Mouse (Mus musculus) hindbrain, embryonic 16.5 days (tissue): Measurements from ENCODE around the gene Olfr910. TPM values are rescaled to one million over a fixed set of nuclear protein-coding genes. Genes with fewer than 3 reads are reported as not detected.

Experiments
- ATAC-seq: fragments of 200-750 bp; cut with Nextera tagmentation; 2 replicates; pipeline ENCODE4 v1.8.0; 2017; ENCODE audit warnings: moderate TSS enrichment, moderate library complexity
- H3K27ac ChIP-seq: fragments of 300-500 bp; sonication (generic); 2 replicates; pipeline ENCODE4 v1.5.1; 2014; ENCODE audit warnings: low read depth, mild to moderate bottlenecking, control low read depth, low read length, moderate library complexity
- H3K27me3 ChIP-seq: fragments of 300-500 bp; sonication (generic); replicated peaks from 2 replicates; pipeline ENCODE4 v1.6.1; 2014; ENCODE audit warnings: low read length; ENCODE audit not compliant: control insufficient read depth, insufficient read depth
- H3K36me3 ChIP-seq: fragments of 300-500 bp; sonication (generic); 2 replicates; pipeline ENCODE4 v1.6.1; 2014; ENCODE audit warnings: mild to moderate bottlenecking, low read length, moderate library complexity, mixed read lengths; ENCODE audit not compliant: control insufficient read depth, insufficient read depth
- H3K4me1 ChIP-seq: fragments of 300-500 bp; sonication (generic); 2 replicates; pipeline ENCODE4 v1.6.1; 2014; ENCODE audit warnings: low read depth, low read length; ENCODE audit not compliant: control insufficient read depth, insufficient read depth
- H3K4me2 ChIP-seq: fragments of 300-500 bp; sonication (generic); 2 replicates; pipeline ENCODE4 v1.6.1; 2014; ENCODE audit warnings: mild to moderate bottlenecking, low read length, control low read depth, moderate library complexity
- H3K4me3 ChIP-seq: fragments of 300-500 bp; sonication (generic); 2 replicates; pipeline ENCODE4 v1.5.1; 2014; ENCODE audit warnings: mild to moderate bottlenecking, low read length, control low read depth, moderate library complexity
- H3K9ac ChIP-seq: fragments of 300-500 bp; sonication (generic); 2 replicates; pipeline ENCODE4 v1.6.1; 2014; ENCODE audit warnings: low read depth, mild to moderate bottlenecking, control low read depth, low read length, moderate library complexity
- H3K9me3 ChIP-seq: fragments of 300-500 bp; sonication (generic); 2 replicates; pipeline ENCODE4 v1.6.1; 2014; ENCODE audit warnings: mild to moderate bottlenecking, low read length, moderate library complexity; ENCODE audit not compliant: control insufficient read depth
- WGBS: fragments of 180-500 bp; shearing (Covaris S2); extraction: QIAGEN DNeasy Blood & Tissue Kit; methylation state at CpG from one replicate; pipeline ENCODE4 v1.1.7; 2014; 5-methylcytosine and 5-hydroxymethylcytosine counted together
- polyA plus RNA-seq: library from polyadenylated mRNA; unstranded; fragments of >200 nt; fragmentation: Nextera tagmentation; extraction: Ambion mirVana; gene quantifications from 2 replicates; pipeline ENCODE4 v1.2.1, GENCODE M21; 2015

Gene Olfr910
- not detected in 2 replicates for polyA plus RNA-seq

DNA sequence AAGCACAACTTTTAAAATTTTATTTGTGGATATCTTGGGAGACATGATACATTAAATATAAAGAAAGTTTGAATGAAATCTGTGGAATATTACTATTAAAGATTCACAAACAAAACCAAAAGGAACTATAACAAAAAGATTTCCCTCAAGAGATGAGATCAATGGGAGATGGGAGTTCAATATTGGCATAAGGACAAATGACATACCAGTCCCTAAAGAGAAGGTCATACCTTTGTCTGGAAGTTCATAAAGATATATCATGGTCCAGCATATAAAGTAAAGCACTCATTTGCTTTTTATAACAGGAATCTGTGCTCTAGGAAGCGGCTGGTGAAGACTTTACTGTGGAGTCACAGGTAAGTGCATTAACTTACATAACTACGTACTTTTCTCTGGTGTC is at the start of gene Olfr910:
Olfr910 (plus strand) TSS at position 301 of the 400 bp plus-strand sequence.
- no peak within 1 kb of the TSS for H3K4me2 ChIP-seq
- WGBS: 94% methylated on average over 2 of the region's 2 CpGs
- H3K36me3 ChIP-seq: no peaks in the 10 kb centered on the region
- no peak within 1 kb of the TSS for H3K9ac ChIP-seq
- no peaks in the 10 kb centered on the region for H3K4me1 ChIP-seq
- H3K9me3 ChIP-seq: no peaks in the 10 kb centered on the region
- ATAC-seq: no peak
- H3K4me3 ChIP-seq: no peak within 1 kb of the TSS
- no peaks in the 10 kb centered on the region for H3K27me3 ChIP-seq
- no peak within 1 kb of the TSS for H3K27ac ChIP-seq

DNA sequence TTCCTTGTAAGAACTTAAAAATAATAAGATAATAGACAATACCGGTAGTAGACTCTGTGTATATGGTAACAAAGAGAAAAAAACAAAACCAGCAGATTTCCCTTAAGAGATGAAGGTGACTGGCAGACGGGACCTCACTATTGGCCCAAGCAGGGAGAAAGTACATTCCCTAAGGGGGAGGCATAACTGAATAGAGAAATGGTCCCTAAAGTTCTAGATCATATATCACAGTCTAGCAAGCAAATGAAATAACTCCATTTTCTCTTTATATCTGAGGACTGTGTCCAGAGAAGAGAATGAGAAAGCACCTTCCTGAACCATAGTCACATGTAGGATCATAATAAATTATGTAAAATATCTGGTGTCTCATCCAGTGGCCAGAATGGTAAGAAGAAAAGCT is 42.1 kb upstream of the Olfr910 start, which contains the start of gene Olfr907:
Olfr907 (plus strand) TSS at position 301 of the 400 bp plus-strand sequence.
- no peaks in the 10 kb centered on the region for H3K4me1 ChIP-seq
- ATAC-seq: no peak
- 82% methylated on average over 2 of the region's 2 CpGs for WGBS

DNA sequence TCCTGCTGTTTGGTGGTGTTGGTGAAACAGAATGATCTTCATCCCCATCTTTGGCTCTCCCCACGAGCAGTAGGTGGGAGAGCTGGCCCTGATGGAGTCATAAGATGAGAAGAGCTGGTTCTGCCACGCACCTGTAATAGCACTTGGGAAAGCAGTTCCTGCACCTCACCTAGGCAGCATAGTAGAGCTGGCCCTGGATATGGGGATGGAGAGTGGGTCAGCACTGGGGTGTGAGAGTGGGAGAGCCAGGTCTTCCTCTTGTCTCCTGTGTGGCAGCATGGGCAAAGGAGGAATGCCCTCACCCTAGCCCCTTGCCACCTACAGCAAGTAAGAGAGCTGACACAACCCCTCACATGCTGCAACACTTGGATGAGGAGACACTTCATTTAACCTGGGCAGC is 25.3 kb upstream of the Olfr910 start:
- H3K4me3 ChIP-seq: no peak overlapping the region
- no peak overlapping the region for H3K9ac ChIP-seq
- no peaks in the 10 kb centered on the region for H3K9me3 ChIP-seq
- no peaks in the 10 kb centered on the region for H3K4me1 ChIP-seq
- H3K36me3 ChIP-seq: no peaks in the 10 kb centered on the region
- WGBS: 78% methylated on average over 2 of the region's 2 CpGs
- H3K27me3 ChIP-seq: no peaks in the 10 kb centered on the region
- no peak overlapping the region for H3K4me2 ChIP-seq
- ATAC-seq: no peak
- H3K27ac ChIP-seq: no peak overlapping the region

More for the DNA sequence above, 42.1 kb upstream of the Olfr910 start, which contains the start of gene Olfr907:
- no peaks in the 10 kb centered on the region for H3K27me3 ChIP-seq
- H3K36me3 ChIP-seq: no peaks in the 10 kb centered on the region
- no peak within 1 kb of the TSS for H3K4me3 ChIP-seq
- no peaks in the 10 kb centered on the region for H3K9me3 ChIP-seq
- no peak within 1 kb of the TSS for H3K4me2 ChIP-seq
- H3K9ac ChIP-seq: no peak within 1 kb of the TSS
- no peak within 1 kb of the TSS for H3K27ac ChIP-seq

DNA sequence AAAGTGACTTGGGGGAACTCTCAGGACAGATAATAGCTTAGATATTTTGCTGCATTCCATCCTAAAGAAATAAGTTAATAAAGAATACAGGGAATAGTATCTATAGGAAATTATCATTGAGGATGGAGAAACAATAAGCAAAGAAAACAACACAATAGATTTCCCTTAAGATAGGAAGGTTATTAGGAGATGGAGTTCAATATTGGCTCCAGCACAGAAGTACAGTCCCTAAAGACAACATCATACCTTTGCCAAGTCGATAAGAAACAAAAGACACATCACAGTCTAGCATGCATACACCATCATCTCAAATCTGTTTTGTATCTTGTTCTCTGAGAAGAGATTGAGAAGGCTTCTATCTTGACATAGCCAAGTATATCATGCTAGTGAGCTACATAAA is 16.4 kb upstream of the Olfr910 start, which contains the start of gene Olfr911-ps1:
Olfr911-ps1 (plus strand) TSS at position 301 of the 400 bp plus-strand sequence.
- H3K9me3 ChIP-seq: no peaks in the 10 kb centered on the region
- 71% methylated on average over 1 of the region's 1 CpGs for WGBS
- H3K27me3 ChIP-seq: no peaks in the 10 kb centered on the region

DNA sequence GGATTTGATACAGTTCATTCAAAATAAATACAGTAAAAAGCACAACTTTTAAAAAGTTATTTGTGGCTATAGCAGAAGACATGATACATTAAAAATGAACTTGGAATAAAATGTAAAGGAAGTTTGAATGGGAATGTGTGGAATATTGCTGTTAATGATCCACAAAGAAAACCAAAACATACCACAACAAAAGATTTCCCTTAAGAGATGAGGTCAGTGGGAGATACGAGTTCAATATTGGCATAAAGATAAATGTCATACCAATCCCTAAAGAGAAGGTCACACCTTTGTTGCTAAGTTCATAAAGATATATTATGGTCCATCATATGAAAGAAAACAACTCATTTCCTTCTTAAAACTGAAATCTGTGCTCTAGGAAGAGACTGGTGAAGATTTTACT is 42.2 kb downstream of the Olfr910 start, which contains the start of gene Olfr912:
Olfr912 (plus strand) TSS at position 301 of the 400 bp plus-strand sequence.
- Histone ChIP-seq H3K27ac (no peak within 1 kb of the TSS), H3K27me3 (no peaks in the 10 kb centered on the region), H3K4me1 (no peaks in the 10 kb centered on the region), H3K4me2 (no peak within 1 kb of the TSS), H3K36me3 (no peaks in the 10 kb centered on the region), H3K9me3 (no peaks in the 10 kb centered on the region), H3K4me3 (no peak within 1 kb of the TSS), H3K9ac (no peak within 1 kb of the TSS)
- ATAC-seq: no peak
- WGBS: 84% methylated on average over 1 of the region's 1 CpGs

More for the DNA sequence above, 16.4 kb upstream of the Olfr910 start, which contains the start of gene Olfr911-ps1:
- no peak within 1 kb of the TSS for H3K9ac ChIP-seq
- no peak within 1 kb of the TSS for H3K27ac ChIP-seq
- H3K36me3 ChIP-seq: no peaks in the 10 kb centered on the region
- no peak within 1 kb of the TSS for H3K4me3 ChIP-seq
- no peaks in the 10 kb centered on the region for H3K4me1 ChIP-seq
- no peak for ATAC-seq
- H3K4me2 ChIP-seq: no peak within 1 kb of the TSS

Other genes with a start within 250 kb of the Olfr910 start
- gene Olfr896-ps1, start 246.7 kb upstream of the Olfr910 start, polyA plus RNA-seq: not detected in 2 replicates
- gene Olfr25, start 208.8 kb upstream of the Olfr910 start, polyA plus RNA-seq: not detected in 2 replicates
- gene Olfr898, start 189.4 kb upstream of the Olfr910 start, polyA plus RNA-seq: not detected in 2 replicates
- gene Olfr250, start 171.0 kb upstream of the Olfr910 start, polyA plus RNA-seq: not detected in 2 replicates
- gene Olfr251, start 160.8 kb upstream of the Olfr910 start, polyA plus RNA-seq: not detected in 2 replicates
- gene Olfr147, start 136.2 kb upstream of the Olfr910 start, polyA plus RNA-seq: not detected in 2 replicates
- gene Olfr901, start 108.4 kb upstream of the Olfr910 start, polyA plus RNA-seq: not detected in 2 replicates
- not detected in 2 replicates for gene Olfr902, start 90.2 kb upstream of the Olfr910 start, polyA plus RNA-seq
- gene Olfr904, start 74.7 kb upstream of the Olfr910 start, polyA plus RNA-seq: not detected in 2 replicates
- gene Olfr905, start 66.7 kb upstream of the Olfr910 start, polyA plus RNA-seq: not detected in 2 replicates
- not detected in 2 replicates for gene Olfr906, start 50.8 kb upstream of the Olfr910 start, polyA plus RNA-seq
- gene Olfr907, start 42.0 kb upstream of the Olfr910 start, polyA plus RNA-seq: not detected in 2 replicates
- gene Olfr911-ps1, start 16.3 kb upstream of the Olfr910 start, polyA plus RNA-seq: not detected in 2 replicates
- gene Olfr912, start 42.3 kb downstream of the Olfr910 start, polyA plus RNA-seq: not detected in 2 replicates
- gene Olfr913, start 54.9 kb downstream of the Olfr910 start, polyA plus RNA-seq: not detected in 2 replicates
- not detected in 2 replicates for gene Olfr914, start 67.3 kb downstream of the Olfr910 start, polyA plus RNA-seq
- not detected in 2 replicates for gene Olfr916, start 122.0 kb downstream of the Olfr910 start, polyA plus RNA-seq
- gene Olfr917, start 128.0 kb downstream of the Olfr910 start, polyA plus RNA-seq: not detected in 2 replicates
- not detected in 2 replicates for gene Olfr918, start 136.8 kb downstream of the Olfr910 start, polyA plus RNA-seq
- gene Olfr919, start 165.8 kb downstream of the Olfr910 start, polyA plus RNA-seq: not detected in 2 replicates
- 8.7 and 9.7 TPM in 2 replicates for gene Vwa5a, start 180.4 kb downstream of the Olfr910 start, polyA plus RNA-seq
- gene Olfr920, start 214.4 kb downstream of the Olfr910 start, polyA plus RNA-seq: not detected in 2 replicates
- not detected in 2 replicates for gene Olfr921, start 235.2 kb downstream of the Olfr910 start, polyA plus RNA-seq